Mouse (Mus musculus) thymus, postnatal 25 days (tissue): ENCODE data around the gene Gpr141.

Experiments used
- DNase-seq: peaks from one replicate; pipeline ENCODE4 v3.0.0; 2022

Gpr141 gene

DNA sequence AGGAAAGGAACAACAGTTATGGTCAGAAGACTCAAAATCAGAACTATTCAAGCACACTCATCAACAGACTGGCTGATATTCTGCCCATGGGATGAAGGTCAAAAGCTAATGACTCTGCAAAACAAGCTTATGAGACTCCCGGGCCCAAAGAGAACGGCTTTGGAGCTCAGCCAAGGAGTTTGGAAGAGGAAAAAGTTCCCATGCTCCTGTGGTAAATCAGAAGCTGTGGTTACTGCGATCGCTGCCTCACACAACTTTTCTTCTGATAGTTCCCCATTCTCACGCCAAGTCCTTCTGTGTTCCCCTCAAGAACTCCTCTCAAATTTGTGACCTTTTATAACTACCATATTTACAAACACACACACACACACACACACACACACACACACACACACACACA lies 105.1 kb downstream of the Gpr141 start:
- DNase-seq: no peak

DNA sequence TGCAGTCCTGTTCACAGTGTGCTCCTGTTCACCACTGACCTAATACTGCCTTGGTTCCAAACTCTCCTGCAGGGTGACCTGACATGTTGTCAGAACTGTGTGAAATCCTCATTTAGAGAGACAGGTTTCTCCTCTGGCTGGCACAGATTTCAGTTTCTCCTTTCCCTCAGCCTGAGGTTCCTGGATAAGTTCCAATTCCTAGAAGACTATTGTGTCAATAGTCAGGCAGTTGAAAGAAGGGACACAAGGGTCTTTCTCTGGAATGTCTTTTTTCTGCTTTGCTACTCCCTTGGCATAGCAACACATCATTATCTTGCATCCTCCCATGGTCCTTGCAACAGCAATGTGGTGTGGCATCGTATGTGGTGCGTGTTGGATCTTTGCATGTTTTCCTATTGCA lies 106.9 kb downstream of the Gpr141 start:
- no peak for DNase-seq

DNA sequence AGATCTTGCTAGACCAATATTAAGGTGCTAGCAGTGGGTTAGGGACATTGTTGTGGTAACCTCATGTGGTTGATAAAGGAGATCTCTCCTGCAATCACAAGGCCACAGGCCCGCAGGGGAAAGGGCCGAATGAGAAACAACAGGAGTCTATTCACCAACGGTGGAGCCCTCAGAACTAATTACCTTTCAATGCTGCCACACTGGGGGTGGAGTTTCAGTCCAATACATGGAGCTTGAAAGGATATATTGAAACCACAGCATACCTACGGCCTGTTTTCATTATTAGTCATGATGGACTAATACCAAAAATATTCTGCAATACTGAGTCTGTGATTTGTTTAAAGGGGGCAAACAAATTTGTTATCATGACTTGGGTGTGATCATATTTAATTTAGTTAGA lies 120.3 kb downstream of the Gpr141 start:
- DNase-seq: no peak

DNA sequence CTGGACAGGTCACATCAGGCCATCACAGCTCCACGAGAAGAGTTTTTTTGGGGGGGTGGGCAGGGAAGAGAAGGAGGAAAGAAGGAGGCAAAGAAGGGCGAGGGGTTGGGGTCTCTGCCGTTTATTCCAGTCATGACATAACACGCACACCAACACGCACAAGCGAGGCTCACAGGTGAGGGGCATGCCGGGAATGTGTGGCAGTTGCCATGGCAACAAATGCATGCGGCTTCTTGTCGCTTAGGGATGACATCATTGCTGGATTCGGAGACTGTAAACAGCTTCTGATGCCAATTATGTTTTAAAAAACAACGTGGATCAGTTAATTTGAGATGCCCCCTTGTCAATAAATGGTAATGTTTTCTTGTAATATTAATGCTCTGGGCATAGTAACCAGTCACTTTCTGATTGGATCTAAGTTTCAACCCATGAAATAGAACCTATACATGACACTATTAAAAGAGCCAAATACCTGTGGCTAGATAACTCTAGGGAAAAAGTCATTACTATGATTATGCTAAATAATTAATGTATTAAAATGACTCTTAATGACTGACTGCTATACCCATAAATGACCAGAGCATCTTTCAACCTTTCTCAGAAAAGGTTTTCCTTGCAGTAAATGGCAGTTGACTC lies 122.5 kb downstream of the Gpr141 start:
- DNase-seq: no peak

DNA sequence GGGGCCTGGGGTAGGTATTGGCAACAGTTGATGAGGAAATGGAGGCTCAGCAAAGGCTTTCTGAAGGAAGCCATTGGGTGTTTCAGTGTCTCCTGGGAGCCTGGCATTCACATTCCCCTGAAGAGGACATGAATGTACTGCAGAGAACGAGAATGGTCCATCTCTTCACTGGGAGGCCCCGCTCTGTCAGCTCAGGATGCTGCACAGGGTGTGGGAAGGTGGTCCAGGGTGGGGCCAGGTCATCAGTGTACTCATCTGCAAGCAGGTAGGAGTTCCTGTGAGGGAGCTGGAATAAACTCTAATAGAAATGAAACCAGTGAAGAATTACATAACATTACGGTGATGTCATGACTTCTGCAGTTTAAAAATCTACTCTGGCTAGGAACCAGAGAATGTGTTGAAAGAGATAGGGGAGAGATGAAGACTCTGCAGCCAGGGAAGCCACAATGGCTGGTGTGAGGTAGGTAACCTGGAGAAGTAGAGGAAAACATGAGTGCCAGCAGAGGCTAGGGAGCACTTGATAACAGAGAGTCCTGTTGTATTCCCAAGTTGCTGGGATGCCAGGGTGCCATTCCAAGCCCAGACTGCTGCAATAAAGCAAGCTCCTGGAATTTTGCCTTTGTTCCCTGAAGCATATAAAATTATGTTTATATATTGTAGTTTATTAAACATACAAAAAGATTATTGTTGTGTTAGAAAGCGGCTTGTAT lies 123.2 kb downstream of the Gpr141 start:
- DNase-seq: no peak
